ENCODE assay signal across 18 mouse cellular contexts in the genomic region with DNA sequence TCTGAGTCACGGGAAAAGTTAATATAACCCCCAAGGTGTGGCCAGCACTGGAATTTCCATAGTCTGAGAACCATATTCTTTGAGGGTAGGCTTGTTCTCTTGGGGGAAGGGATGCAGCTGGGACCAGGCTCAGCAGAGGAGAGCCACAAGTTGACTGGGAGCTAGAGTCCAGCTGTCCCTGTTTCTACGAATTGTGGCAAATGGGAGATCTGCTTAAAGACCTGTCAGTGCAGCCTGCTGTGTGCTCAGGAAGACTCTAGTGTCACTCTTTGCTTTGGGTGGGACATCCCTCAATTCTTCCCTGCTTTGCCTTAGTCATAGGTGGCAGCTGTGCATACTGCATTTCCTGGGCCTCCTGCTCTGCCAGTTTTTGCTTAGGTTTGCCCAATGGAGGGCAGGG.
DNase-seq lines count a peak whose midpoint lies in the region; ATAC-seq and TF ChIP-seq lines count a peak whose summit lies in the region.
"Had no signal": no experiment of that assay in that cellular context is flagged by ENCODE, and none has a peak within 500 bp of the region (broad histone marks: within the 10 kb centered on the region; RNA-seq: fewer than 3 reads in every experiment).

No protein-coding gene starts in this region.

- ATAC-seq in kidney, embryonic 15.5 days (replicated peaks; ENCODE audit: low FRiP score) = no peak
- no peak for ATAC-seq in lung, embryonic 16.5 days (ENCODE audit: low read depth)
- no peak for ATAC-seq in stomach, embryonic 15.5 days (ENCODE audit: insufficient read depth, low FRiP score, low read depth)
- ATAC-seq in stomach, postnatal 0 days (ENCODE audit: low FRiP score, low TSS enrichment) = no peak
- ATAC-seq: forebrain, embryonic 15.5 days had no signal

- 0 out of 2 replicates have a peak, but pooled peaks cover 2% of the 10 kb centered on the region for H3K9me3 ChIP-seq in kidney, embryonic 15.5 days (replicated peaks)
- H3K9me3 ChIP-seq in lung, embryonic 16.5 days (ENCODE audit: control insufficient read depth, low read length) = no peaks in the 10 kb centered on the region
- H3K9me3 ChIP-seq in stomach, embryonic 15.5 days = no peaks in the 10 kb centered on the region
- no peaks in the 10 kb centered on the region for H3K9me3 ChIP-seq in stomach, postnatal 0 days (ENCODE audit: control insufficient read depth, low read length)
- H3K9me3 ChIP-seq: embryonic facial prominence, embryonic 10.5 days; forebrain, embryonic 15.5 days; hindbrain, embryonic 10.5 days had no signal

- H3K4me2 ChIP-seq in kidney, embryonic 15.5 days = no peak overlapping the region
- no peak overlapping the region for H3K4me2 ChIP-seq in lung, embryonic 16.5 days (ENCODE audit: low read depth, low read length)
- H3K4me2 ChIP-seq in stomach, embryonic 15.5 days = no peak overlapping the region
- no peak overlapping the region for H3K4me2 ChIP-seq in stomach, postnatal 0 days (replicated peaks; ENCODE audit: low read depth)
- H3K4me2 ChIP-seq: forebrain, embryonic 15.5 days; heart, embryonic 12.5 days; hindbrain, embryonic 14.5 days had no signal

- peaks cover 31% of the 10 kb centered on the region for H3K4me1 ChIP-seq in kidney, embryonic 15.5 days
- H3K4me1 ChIP-seq in lung, embryonic 16.5 days (replicated peaks; ENCODE audit: control insufficient read depth, insufficient read depth, low read length) = peaks cover 25% of the 10 kb centered on the region
- peaks cover 15% of the 10 kb centered on the region for H3K4me1 ChIP-seq in stomach, embryonic 15.5 days
- peaks cover 10% of the 10 kb centered on the region for H3K4me1 ChIP-seq in stomach, postnatal 0 days (replicated peaks; ENCODE audit: control insufficient read depth, insufficient read depth)
- H3K4me1 ChIP-seq: heart, embryonic 12.5 days had no signal

- H3K27me3 ChIP-seq in kidney, embryonic 15.5 days = no peaks in the 10 kb centered on the region
- H3K27me3 ChIP-seq in lung, embryonic 16.5 days (ENCODE audit: control insufficient read depth, insufficient read depth, low read depth, low read length) = no peaks in the 10 kb centered on the region
- H3K27me3 ChIP-seq in stomach, embryonic 15.5 days (replicated peaks) = no peaks in the 10 kb centered on the region
- H3K27me3 ChIP-seq in stomach, postnatal 0 days (ENCODE audit: control insufficient read depth, insufficient read depth, low read length) = no peaks in the 10 kb centered on the region
- H3K27me3 ChIP-seq: forebrain, embryonic 15.5 days; heart, embryonic 12.5 days had no signal

- H3K27ac ChIP-seq in kidney, embryonic 15.5 days = peak overlapping the region; percentile 46; the same call in 1 of the 2 replicates
- H3K27ac ChIP-seq in lung, embryonic 16.5 days (ENCODE audit: low read length) = peak overlapping the region; percentile 69
- H3K27ac ChIP-seq in stomach, embryonic 15.5 days = peak overlapping the region; percentile 41; the same call in 1 of the 2 replicates
- peak overlapping the region; percentile 65 for H3K27ac ChIP-seq in stomach, postnatal 0 days (replicated peaks)
- H3K27ac ChIP-seq: embryonic facial prominence, embryonic 10.5 days; forebrain, embryonic 15.5 days; heart, adult 2 months; hindbrain, embryonic 10.5 days; hindbrain, embryonic 14.5 days had no signal

- TF ChIP-seq CTCF in stomach, postnatal 0 days (IDR thresholded peaks at IDR 0.05; ENCODE audit: low read depth) = no peak

- no peaks in the 10 kb centered on the region for H3K36me3 ChIP-seq in kidney, embryonic 15.5 days
- H3K36me3 ChIP-seq in lung, embryonic 16.5 days (ENCODE audit: control insufficient read depth, insufficient read depth, low read length) = no peaks in the 10 kb centered on the region
- no peaks in the 10 kb centered on the region for H3K36me3 ChIP-seq in stomach, embryonic 15.5 days
- H3K36me3 ChIP-seq in stomach, postnatal 0 days (ENCODE audit: control insufficient read depth, insufficient read depth, low read length) = no peaks in the 10 kb centered on the region
- H3K36me3 ChIP-seq: embryonic facial prominence, embryonic 10.5 days; forebrain, embryonic 15.5 days; heart, embryonic 12.5 days; hindbrain, embryonic 10.5 days had no signal

- H3K9ac ChIP-seq in kidney, embryonic 15.5 days = no peak overlapping the region
- H3K9ac ChIP-seq in lung, embryonic 16.5 days (ENCODE audit: low read length) = no peak overlapping the region
- no peak overlapping the region for H3K9ac ChIP-seq in stomach, embryonic 15.5 days
- H3K9ac ChIP-seq in stomach, postnatal 0 days (ENCODE audit: low read length) = no peak overlapping the region
- H3K9ac ChIP-seq: forebrain, embryonic 15.5 days; heart, embryonic 12.5 days; hindbrain, embryonic 14.5 days had no signal

- no peak overlapping the region for H3K4me3 ChIP-seq in kidney, embryonic 15.5 days (replicated peaks)
- H3K4me3 ChIP-seq in lung, embryonic 16.5 days (ENCODE audit: low read length) = no peak overlapping the region
- no peak overlapping the region for H3K4me3 ChIP-seq in stomach, embryonic 15.5 days (replicated peaks)
- H3K4me3 ChIP-seq in stomach, postnatal 0 days (ENCODE audit: low read depth, low read length) = no peak overlapping the region
- H3K4me3 ChIP-seq: embryonic facial prominence, embryonic 10.5 days; forebrain, embryonic 15.5 days; heart, adult 2 months; heart, embryonic 12.5 days; hindbrain, embryonic 10.5 days had no signal

- no peak for DNase-seq in kidney, postnatal 10 days
- DNase-seq in lung, postnatal 4 days = no peak
- no peak for DNase-seq in stomach, postnatal 0 days (ENCODE audit: low spot score)
- no peak for DNase-seq in adrenal gland, postnatal 4 days (ENCODE audit: low spot score in 2 of 2)
- DNase-seq: adrenal gland, adult 2 months; adrenal gland, postnatal 25 days; cerebellum, adult 2 months; cerebellum, postnatal 10 days; gastrocnemius, postnatal 36 days; heart, adult 2 months had no signal

- no peak for TF ChIP-seq EP300 in stomach, postnatal 0 days (optimal IDR thresholded peaks at IDR 0.05)

- 79% methylated on average over 2 of the region's 2 CpGs for WGBS in kidney, embryonic 15.5 days
- 49% methylated on average over 2 of the region's 2 CpGs for WGBS in lung, embryonic 16.5 days
- WGBS in stomach, embryonic 15.5 days = 43% methylated on average over 2 of the region's 2 CpGs
- WGBS in stomach, postnatal 0 days = 48% methylated on average over 2 of the region's 2 CpGs
